Mouse (Mus musculus) limb, embryonic 15.5 days (tissue): ENCODE measurements around the gene Col4a6. TPM values are rescaled to one million over a fixed set of nuclear protein-coding genes. Genes with fewer than 3 reads are reported as not detected.

Experiments
- ATAC-seq: fragments of 200-750 bp; cut with Nextera tagmentation; 2 replicates; pipeline ENCODE4 v1.8.0; 2017; ENCODE audit warnings: low read depth, moderate TSS enrichment; ENCODE audit not compliant: insufficient number of reproducible peaks, low FRiP score, low TSS enrichment
- H3K27ac ChIP-seq: fragments of 300-500 bp; sonication (generic); 2 replicates; pipeline ENCODE4 v1.5.1; 2015; ENCODE audit warnings: moderate library complexity, mild to moderate bottlenecking, inconsistent platforms
- H3K27me3 ChIP-seq: fragments of 300-500 bp; sonication (generic); 2 replicates; pipeline ENCODE4 v1.6.1; 2015; ENCODE audit warnings: inconsistent platforms
- H3K36me3 ChIP-seq: fragments of 300-500 bp; sonication (generic); 2 replicates; pipeline ENCODE4 v1.6.1; 2015; ENCODE audit warnings: inconsistent platforms
- H3K4me1 ChIP-seq: fragments of 300-500 bp; sonication (generic); 2 replicates; pipeline ENCODE4 v1.6.1; 2015; ENCODE audit warnings: inconsistent platforms
- H3K4me2 ChIP-seq: fragments of 300-500 bp; sonication (generic); 2 replicates; pipeline ENCODE4 v1.6.1; 2015; ENCODE audit warnings: mild to moderate bottlenecking, inconsistent platforms
- H3K4me3 ChIP-seq: fragments of 300-500 bp; sonication (generic); 2 replicates; pipeline ENCODE4 v1.5.1; 2015; ENCODE audit warnings: mild to moderate bottlenecking, inconsistent platforms
- H3K9ac ChIP-seq: fragments of 300-500 bp; sonication (generic); 2 replicates; pipeline ENCODE4 v1.6.1; 2015; ENCODE audit warnings: inconsistent platforms
- H3K9me3 ChIP-seq: fragments of 300-500 bp; sonication (generic); 2 replicates; pipeline ENCODE4 v1.6.1; 2016; ENCODE audit warnings: inconsistent platforms
- WGBS: fragments of 180-500 bp; shearing (Covaris S2); methylation state at CpG from one replicate; pipeline ENCODE4 v1.1.7; 2015; 5-methylcytosine and 5-hydroxymethylcytosine counted together
- polyA plus RNA-seq: library from polyadenylated mRNA; unstranded; fragments of >200 nt; fragmentation: Nextera tagmentation; extraction: Ambion mirVana; gene quantifications from 2 replicates; pipeline ENCODE4 v1.2.1, GENCODE M21; 2015

Gene Col4a6
- polyA plus RNA-seq, 1 experiment from 2014 or later, result 2.2 TPM

- Histone ChIP-seq H3K27ac (no peak overlapping the region), H3K9ac (no peak overlapping the region), H3K9me3 (no peaks in the 10 kb centered on the region), H3K4me3 (no peak overlapping the region), H3K4me1 (no peaks in the 10 kb centered on the region), H3K4me2 (no peak overlapping the region), H3K36me3 (no peaks in the 10 kb centered on the region), H3K27me3 (peaks cover 23% of the 10 kb centered on the region)
- no peak for ATAC-seq
- 76% methylated on average over 2 of the region's 2 CpGs for WGBS
Observed at GRCm38 (mm10) chrX:141236564-141237333, 237.1 kb downstream of the Col4a6 start.

- no peak overlapping the region for H3K4me3 ChIP-seq
- H3K4me1 ChIP-seq, result no peaks in the 10 kb centered on the region
- 82% methylated on average over 2 of the region's 2 CpGs for WGBS
- H3K9me3 ChIP-seq, result no peaks in the 10 kb centered on the region
- peaks cover 21% of the 10 kb centered on the region; the same call in 1 of the 2 replicates for H3K27me3 ChIP-seq
- ATAC-seq, result no peak
- H3K9ac ChIP-seq, result no peak overlapping the region
- H3K36me3 ChIP-seq, result no peaks in the 10 kb centered on the region
- H3K27ac ChIP-seq, result no peak overlapping the region
- H3K4me2 ChIP-seq, result no peak overlapping the region
Observed at GRCm38 (mm10) chrX:141228169-141228568, 245.7 kb downstream of the Col4a6 start.

GRCm38 (mm10) chrX:141212802-141213201, 261.1 kb downstream of the Col4a6 start:
- peaks cover 19% of the 10 kb centered on the region; the same call in 1 of the 2 replicates for H3K27me3 ChIP-seq
- no peaks in the 10 kb centered on the region for H3K9me3 ChIP-seq
- no peak overlapping the region for H3K4me3 ChIP-seq
- 37% methylated on average over 5 of the region's 5 CpGs for WGBS
- no peak for ATAC-seq
- H3K4me2 ChIP-seq, result no peak overlapping the region
- H3K4me1 ChIP-seq, result no peaks in the 10 kb centered on the region
- no peaks in the 10 kb centered on the region for H3K36me3 ChIP-seq
- H3K9ac ChIP-seq, result no peak overlapping the region
- no peak overlapping the region for H3K27ac ChIP-seq

GRCm38 (mm10) chrX:141198993-141199392, 274.9 kb downstream of the Col4a6 start:
- Histone ChIP-seq H3K27ac (no peak overlapping the region), H3K9ac (no peak overlapping the region)

GRCm38 (mm10) chrX:141195036-141195435, 278.8 kb downstream of the Col4a6 start:
- H3K27me3 ChIP-seq, result peaks cover 29% of the 10 kb centered on the region
- ATAC-seq, result no peak

More at GRCm38 (mm10) chrX:141198993-141199392, 274.9 kb downstream of the Col4a6 start:
- Histone ChIP-seq H3K4me1 (no peaks in the 10 kb centered on the region), H3K27me3 (peaks cover 17% of the 10 kb centered on the region), H3K4me2 (no peak overlapping the region), H3K4me3 (no peak overlapping the region), H3K9me3 (no peaks in the 10 kb centered on the region), H3K36me3 (no peaks in the 10 kb centered on the region)
- no peak for ATAC-seq
- 74% methylated on average over 3 of the region's 3 CpGs for WGBS

GRCm38 (mm10) chrX:141175353-141175752, 298.5 kb downstream of the Col4a6 start:
- Histone ChIP-seq H3K4me1 (no peaks in the 10 kb centered on the region), H3K9me3 (no peaks in the 10 kb centered on the region), H3K36me3 (no peaks in the 10 kb centered on the region), H3K4me2 (no peak overlapping the region), H3K4me3 (no peak overlapping the region), H3K9ac (no peak overlapping the region), H3K27me3 (peaks cover 21% of the 10 kb centered on the region; the same call in 1 of the 2 replicates), H3K27ac (no peak overlapping the region)
- 44% methylated on average over 7 of the region's 7 CpGs for WGBS
- ATAC-seq, result no peak

More at GRCm38 (mm10) chrX:141195036-141195435, 278.8 kb downstream of the Col4a6 start:
- Histone ChIP-seq H3K36me3 (no peaks in the 10 kb centered on the region), H3K4me2 (no peak overlapping the region), H3K27ac (no peak overlapping the region), H3K4me3 (no peak overlapping the region), H3K9ac (no peak overlapping the region), H3K4me1 (no peaks in the 10 kb centered on the region), H3K9me3 (no peaks in the 10 kb centered on the region)

GRCm38 (mm10) chrX:141165067-141165466, 308.8 kb downstream of the Col4a6 start:
- H3K27ac ChIP-seq, result no peak overlapping the region
- no peaks in the 10 kb centered on the region for H3K4me1 ChIP-seq
- no peak overlapping the region for H3K9ac ChIP-seq
- 95% methylated on average over 4 of the region's 4 CpGs for WGBS
- peaks cover 26% of the 10 kb centered on the region for H3K27me3 ChIP-seq
- no peak overlapping the region for H3K4me2 ChIP-seq
- H3K36me3 ChIP-seq, result no peaks in the 10 kb centered on the region
- ATAC-seq, result no peak
- H3K4me3 ChIP-seq, result no peak overlapping the region
- no peaks in the 10 kb centered on the region for H3K9me3 ChIP-seq

- Histone ChIP-seq H3K27ac (no peak overlapping the region), H3K9me3 (no peaks in the 10 kb centered on the region)
Observed at GRCm38 (mm10) chrX:141160371-141160770, 313.5 kb downstream of the Col4a6 start.

GRCm38 (mm10) chrX:141158160-141158559, 315.7 kb downstream of the Col4a6 start:
- H3K36me3 ChIP-seq, result no peaks in the 10 kb centered on the region
- no peak overlapping the region for H3K4me3 ChIP-seq
- no peaks in the 10 kb centered on the region for H3K27me3 ChIP-seq
- WGBS, result 33% methylated on average over 4 of the region's 4 CpGs
- no peak overlapping the region for H3K9ac ChIP-seq
- no peak for ATAC-seq
- no peak overlapping the region for H3K4me2 ChIP-seq
- no peaks in the 10 kb centered on the region for H3K4me1 ChIP-seq
- H3K27ac ChIP-seq, result no peak overlapping the region
- H3K9me3 ChIP-seq, result no peaks in the 10 kb centered on the region

More at GRCm38 (mm10) chrX:141160371-141160770, 313.5 kb downstream of the Col4a6 start:
- Histone ChIP-seq H3K9ac (no peak overlapping the region), H3K4me1 (no peaks in the 10 kb centered on the region), H3K4me2 (no peak overlapping the region), H3K36me3 (no peaks in the 10 kb centered on the region), H3K4me3 (no peak overlapping the region), H3K27me3 (no peaks in the 10 kb centered on the region)
- 59% methylated on average over 3 of the region's 3 CpGs for WGBS
- ATAC-seq, result no peak

- Histone ChIP-seq H3K4me3 (no peak overlapping the region), H3K4me2 (no peak overlapping the region), H3K4me1 (no peaks in the 10 kb centered on the region), H3K27ac (no peak overlapping the region), H3K9ac (no peak overlapping the region), H3K27me3 (no peaks in the 10 kb centered on the region), H3K9me3 (no peaks in the 10 kb centered on the region), H3K36me3 (no peaks in the 10 kb centered on the region)
- 56% methylated on average over 4 of the region's 4 CpGs for WGBS
- no peak for ATAC-seq
Observed at GRCm38 (mm10) chrX:141157626-141158025, 316.2 kb downstream of the Col4a6 start.

- Histone ChIP-seq H3K9ac (no peak overlapping the region), H3K4me3 (no peak overlapping the region), H3K27me3 (no peaks in the 10 kb centered on the region), H3K36me3 (no peaks in the 10 kb centered on the region), H3K27ac (no peak overlapping the region), H3K9me3 (no peaks in the 10 kb centered on the region), H3K4me2 (no peak overlapping the region), H3K4me1 (no peaks in the 10 kb centered on the region)
- no peak for ATAC-seq
- 11% methylated on average over 2 of the region's 2 CpGs for WGBS
Observed at GRCm38 (mm10) chrX:141156696-141157095, 317.2 kb downstream of the Col4a6 start.

- Histone ChIP-seq H3K4me3 (no peak overlapping the region), H3K9me3 (no peaks in the 10 kb centered on the region), H3K4me2 (no peak overlapping the region), H3K9ac (no peak overlapping the region), H3K4me1 (no peaks in the 10 kb centered on the region), H3K27ac (no peak overlapping the region), H3K27me3 (no peaks in the 10 kb centered on the region; the same call in 1 of the 2 replicates), H3K36me3 (no peaks in the 10 kb centered on the region)
- no peak for ATAC-seq
Observed at GRCm38 (mm10) chrX:141151182-141151581, 322.7 kb downstream of the Col4a6 start.
